Mouse (Mus musculus): ENCODE measurements around the gene Cenpl. TPM values are rescaled to one million over a fixed set of nuclear protein-coding genes. Genes with fewer than 3 reads are reported as not detected.
A peak's percentile ranks its signal among the peaks of the same experiment; 100 is the strongest.

Gene Cenpl
- polyA plus RNA-seq, 1 experiment from 2014 or later = 34.7 TPM

DNA sequence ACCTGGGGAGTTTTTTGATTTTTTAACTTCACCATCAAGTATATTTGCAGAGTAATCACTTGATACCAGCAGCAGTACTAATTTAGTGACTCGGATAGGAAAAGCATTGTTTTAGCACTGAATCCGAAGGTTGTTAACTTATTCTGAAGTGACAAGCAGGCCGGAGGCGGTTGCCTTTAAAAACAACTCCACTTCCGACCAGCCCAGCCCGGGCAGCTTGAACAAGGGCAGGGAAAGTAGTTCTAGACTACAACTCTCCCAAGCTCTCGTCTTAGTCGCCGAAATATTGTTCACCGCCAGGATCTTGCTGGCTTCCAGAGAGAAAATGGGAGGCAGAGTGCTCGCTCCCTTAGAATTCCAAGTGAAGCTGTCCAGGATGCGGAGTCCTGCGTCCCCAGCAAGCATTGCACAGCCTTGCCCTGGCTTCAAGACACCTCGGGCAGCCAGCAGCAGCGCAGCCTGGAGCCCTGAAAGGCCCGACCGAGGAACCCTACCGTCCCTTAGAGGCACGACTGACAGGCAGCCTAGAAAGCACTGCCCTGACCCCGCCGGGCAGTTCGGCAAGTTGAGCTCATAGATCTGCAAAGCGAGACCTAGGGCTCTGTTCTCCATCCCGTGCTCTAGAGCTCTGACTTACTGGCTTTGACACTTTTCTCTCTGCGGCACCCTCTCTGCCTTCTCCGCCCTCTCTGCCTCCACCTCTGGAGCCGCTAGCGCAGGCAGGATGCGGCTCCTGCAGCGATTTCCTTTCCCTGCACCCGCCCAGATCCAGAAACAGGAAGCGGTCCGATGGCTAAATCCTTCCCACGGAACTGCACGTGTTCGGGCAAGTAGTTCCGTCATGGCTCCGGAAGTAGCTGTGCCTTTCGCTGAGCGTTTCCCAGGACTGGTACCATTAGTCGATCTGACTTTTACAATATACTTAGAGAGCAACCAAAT is 60.5 kb downstream of the Cenpl start, which contains the start of gene Klhl20:
Klhl20 (minus strand) TSS at position 786 of the 939 bp plus-strand sequence.
- WGBS = 1% methylated on average over 41 of the region's 41 CpGs
- Histone ChIP-seq H3K27ac (ENCODE audit: low read depth, low read length) (peak within 1 kb of the TSS; percentile 79), H3K27me3 (replicated peaks; ENCODE audit: control insufficient read depth, insufficient read depth, low read length) (peaks cover 2% of the 10 kb centered on the region; the same call in 1 of the 2 replicates), H3K4me1 (replicated peaks; ENCODE audit: control insufficient read depth, insufficient read depth, low read length) (peaks cover 3% of the 10 kb centered on the region; the same call in 1 of the 2 replicates), H3K9me3 (ENCODE audit: control insufficient read depth, low read length) (no peaks in the 10 kb centered on the region), H3K36me3 (ENCODE audit: control insufficient read depth, insufficient read depth, low read length) (no peaks in the 10 kb centered on the region), H3K4me3 (ENCODE audit: low read depth, low read length) (peak within 1 kb of the TSS; percentile 86), H3K4me2 (peak within 1 kb of the TSS; percentile 64), H3K9ac (ENCODE audit: low read depth, low read length) (peak within 1 kb of the TSS; percentile 84)
- ATAC-seq (replicated peaks; ENCODE audit: low FRiP score) = peak; percentile 95
- peak; percentile 89 for DNase-seq (ENCODE audit: low spot score)

Other genes starting within 250 kb of the Cenpl start
- 5.6 and 5.9 TPM in 2 replicates for gene Rc3h1, start 164.3 kb upstream of the Cenpl start, polyA plus RNA-seq (2014; fragmentation: Nextera tagmentation; extraction: Ambion mirVana)
- 209 and 215 TPM in 2 replicates for gene Serpinc1, start 92.1 kb upstream of the Cenpl start, polyA plus RNA-seq (2014; fragmentation: Nextera tagmentation; extraction: Ambion mirVana)
- gene Zbtb37, start 35.9 kb upstream of the Cenpl start, polyA plus RNA-seq (2014; fragmentation: Nextera tagmentation; extraction: Ambion mirVana) = 3.4 and 4.8 TPM in 2 replicates
- 68.3 and 84.3 TPM in 2 replicates for gene Dars2, start 55 bp upstream of the Cenpl start, polyA plus RNA-seq (2014; fragmentation: Nextera tagmentation; extraction: Ambion mirVana)
- gene Klhl20, start 60.8 kb downstream of the Cenpl start, polyA plus RNA-seq (2014; fragmentation: Nextera tagmentation; extraction: Ambion mirVana) = 14.6 and 16.0 TPM in 2 replicates
- gene Ankrd45, start 72.0 kb downstream of the Cenpl start, polyA plus RNA-seq (2014; fragmentation: Nextera tagmentation; extraction: Ambion mirVana) = 0.53 and 0.74 TPM in 2 replicates
- not detected in 2 replicates for gene Tex50, start 88.6 kb downstream of the Cenpl start, polyA plus RNA-seq (2014; fragmentation: Nextera tagmentation; extraction: Ambion mirVana)
- gene Prdx6, start 180.5 kb downstream of the Cenpl start, polyA plus RNA-seq (2014; fragmentation: Nextera tagmentation; extraction: Ambion mirVana) = 744 and 826 TPM in 2 replicates